Mouse (Mus musculus): ENCODE measurements around the gene Tubgcp2.

The Tubgcp2 gene

DNA sequence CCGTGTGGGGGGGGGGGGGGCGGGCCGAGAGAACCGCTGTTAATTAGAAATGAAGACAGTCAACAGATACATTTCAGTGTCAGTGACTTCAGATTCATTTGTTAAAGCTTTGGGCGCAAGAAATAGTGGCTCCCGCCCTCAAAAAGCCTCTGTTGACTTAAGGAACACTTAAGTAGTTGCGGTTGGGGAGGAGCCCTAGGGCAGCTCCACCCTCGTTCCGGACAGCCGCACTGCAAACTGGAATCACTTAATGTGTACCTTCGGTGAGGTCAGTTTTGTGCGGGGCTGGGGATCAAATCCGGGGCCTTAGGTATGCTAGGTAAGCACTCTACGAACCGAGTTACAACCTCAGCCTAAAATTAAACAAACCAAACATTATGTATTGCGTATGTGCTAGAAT lies 85.4 kb downstream of the Tubgcp2 start:
- no peak for DNase-seq (ENCODE audit: low read depth in 1 of 2, low spot score in 2 of 2)

DNA sequence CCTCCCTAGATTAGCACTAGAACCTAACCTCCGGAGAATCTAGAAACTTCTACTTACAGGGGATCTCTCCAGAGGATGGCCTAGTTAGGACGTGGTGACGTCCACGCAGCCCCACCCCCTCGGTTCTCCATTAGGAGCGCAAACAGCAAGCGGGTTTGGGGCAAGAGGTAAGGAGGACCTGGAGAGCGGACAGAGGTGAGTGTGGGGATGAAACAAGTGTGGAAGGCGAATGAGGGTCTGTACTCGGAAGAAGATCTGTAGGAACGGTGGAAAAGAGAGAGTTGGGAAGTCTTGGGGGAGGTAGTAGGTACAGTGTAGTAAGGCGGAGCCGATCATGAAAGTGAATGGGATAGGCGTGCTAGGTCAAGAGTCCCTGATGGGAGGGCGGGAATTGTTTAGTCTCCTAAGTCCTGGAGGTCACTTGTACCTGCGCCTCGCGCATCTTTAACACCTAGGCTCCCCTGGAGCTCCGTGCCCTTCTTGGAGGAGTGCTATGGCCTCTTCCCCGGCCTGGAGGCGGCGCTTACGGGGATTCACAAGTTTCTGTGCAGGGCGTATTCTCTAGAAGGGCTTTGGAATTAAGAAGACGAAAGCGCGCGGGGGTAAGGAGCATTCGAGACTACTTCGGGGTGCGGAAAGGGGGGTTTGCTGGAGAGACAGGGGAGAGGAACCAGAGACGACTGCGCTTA lies 86.0 kb downstream of the Tubgcp2 start:
- DNase-seq (ENCODE audit: low read depth in 1 of 2, low spot score in 2 of 2): no peak

DNA sequence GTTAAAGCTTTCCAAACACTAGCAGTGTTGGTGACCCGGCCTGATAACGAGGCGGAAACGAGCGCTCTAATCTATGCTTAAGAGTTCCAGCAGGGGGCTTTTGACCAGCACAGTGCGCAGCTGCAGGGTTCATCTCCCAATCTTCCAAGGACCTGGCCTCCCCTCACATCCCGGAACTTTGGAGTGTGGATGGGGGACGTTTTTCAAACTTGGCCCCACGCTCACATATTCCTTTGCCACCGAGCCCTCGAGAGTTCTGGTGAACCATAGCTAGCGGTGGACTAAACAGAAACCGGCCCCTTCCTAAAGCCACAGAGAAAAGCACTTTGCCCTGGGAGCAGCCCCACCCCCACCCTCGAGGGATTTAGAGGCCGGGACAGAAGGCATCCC lies 86.6 kb downstream of the Tubgcp2 start:
- DNase-seq (ENCODE audit: low read depth in 1 of 2, low spot score in 2 of 2): no peak

DNA sequence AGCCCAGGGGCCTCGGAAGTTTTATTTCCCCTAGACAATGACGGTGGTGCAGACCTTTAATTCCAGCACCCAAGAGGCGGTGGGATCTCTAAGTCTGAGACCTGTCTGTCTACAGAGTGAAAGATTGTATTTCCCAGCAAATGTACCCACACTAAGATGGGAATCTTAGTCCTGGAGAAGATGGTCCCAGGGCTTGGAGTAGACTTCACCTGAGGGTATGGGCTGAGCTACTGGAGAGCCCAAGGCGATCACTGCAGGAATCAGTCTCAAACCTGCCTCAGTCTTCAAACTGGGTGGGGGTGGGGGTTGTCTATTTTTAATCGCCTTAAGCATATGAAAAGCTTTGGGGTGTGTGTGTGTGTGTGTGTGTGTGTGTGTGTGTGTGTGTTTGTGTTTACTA lies 90.4 kb downstream of the Tubgcp2 start:
- DNase-seq (ENCODE audit: low read depth in 1 of 2, low spot score in 2 of 2): no peak

Data from monocyte, adult 2 months (primary cell).